Mouse (Mus musculus) liver, embryonic 14.5 days (tissue): ENCODE data around the gene Poldip2. TPM values are rescaled to one million over a fixed set of nuclear protein-coding genes. Genes with fewer than 3 reads are reported as not detected.
"Not testable (repeated sequence)": the region's sequence is repeated elsewhere in the genome, so short reads cannot be mapped to it uniquely, and the experiment has no call there.

ENCODE experiments used
- ATAC-seq: fragments of 200-750 bp; cut with Nextera tagmentation; 2 replicates; pipeline ENCODE4 v1.8.0; 2017; ENCODE audit warnings: moderate number of reproducible peaks, mild to moderate bottlenecking, moderate library complexity; ENCODE audit not compliant: insufficient read depth
- DNase-seq, 3 experiments: peaks; one replicate each; pipeline ENCODE4 v3.0.0-alpha.2; 2012 to 2013; ENCODE audit warnings: low read depth in 3 of 3, low spot score in 3 of 3
- H3K27ac ChIP-seq: fragments of 300-500 bp; sonication (generic); 2 replicates; pipeline ENCODE4 v1.5.1; 2014; ENCODE audit warnings: moderate library complexity, mild to moderate bottlenecking, control low read depth, inconsistent platforms
- H3K27me3 ChIP-seq: fragments of 300-500 bp; sonication (generic); 2 replicates; pipeline ENCODE4 v1.6.1; 2014; ENCODE audit warnings: mild to moderate bottlenecking, low read length, moderate library complexity; ENCODE audit not compliant: control insufficient read depth, insufficient read depth
- H3K36me3 ChIP-seq: fragments of 300-500 bp; sonication (generic); replicated peaks from 2 replicates; pipeline ENCODE4 v1.6.1; 2014; ENCODE audit warnings: low read depth; ENCODE audit not compliant: control insufficient read depth, insufficient read depth
- H3K4me1 ChIP-seq, 2 experiments: fragments of 200-500 bp in 1 of 2; fragments of 300-500 bp in 1 of 2; sonication (generic) in 1 of 2; replicated peaks; 2 replicates each; pipeline ENCODE4 v1.6.1; 2012 to 2014; ENCODE audit warnings: antibody characterized with exemption in 1 of 2, inconsistent platforms in 1 of 2, low read length in 1 of 2; ENCODE audit not compliant: control insufficient read depth in 2 of 2, insufficient read depth in 2 of 2
- H3K4me2 ChIP-seq: fragments of 300-500 bp; sonication (generic); 2 replicates; pipeline ENCODE4 v1.6.1; 2014; ENCODE audit warnings: low read depth, mild to moderate bottlenecking, control low read depth, moderate library complexity
- H3K4me3 ChIP-seq, 2 experiments: fragments of 200-500 bp in 1 of 2; fragments of 300-500 bp in 1 of 2; sonication (generic) in 1 of 2; 2 replicates each; pipeline ENCODE4 v1.5.1; 2012 to 2014; ENCODE audit warnings: low read depth in 2 of 2, low read length in 2 of 2, mild to moderate bottlenecking in 2 of 2, control low read depth in 1 of 2, inconsistent platforms in 1 of 2, moderate library complexity in 1 of 2; ENCODE audit not compliant: insufficient read depth in 1 of 2
- H3K9ac ChIP-seq: fragments of 300-500 bp; sonication (generic); replicated peaks from 2 replicates; pipeline ENCODE4 v1.6.1; 2014; ENCODE audit warnings: mild to moderate bottlenecking, control low read depth, moderate library complexity
- H3K9me3 ChIP-seq: fragments of 300-500 bp; sonication (generic); 2 replicates; pipeline ENCODE4 v1.6.1; 2016; ENCODE audit warnings: low read length, mixed read lengths; ENCODE audit not compliant: control insufficient read depth
- CTCF ChIP-seq: IDR thresholded peaks from 2 replicates; pipeline ENCODE4 v1.5.1; 2016; ENCODE audit warnings: antibody characterized with exemption, low read depth, control low read depth
- EP300 ChIP-seq: IDR thresholded peaks from 2 replicates; pipeline ENCODE4 v1.6.1; 2016; ENCODE audit warnings: antibody characterized with exemption, low read depth
- WGBS: fragments of 180-500 bp; shearing (Covaris S2); extraction: QIAGEN DNeasy Blood & Tissue Kit; methylation state at CpG from one replicate; pipeline ENCODE4 v1.1.7; 2014; ENCODE audit not compliant: insufficient replicate concordance; 5-methylcytosine and 5-hydroxymethylcytosine counted together
- polyA plus RNA-seq, 2 experiments: library from polyadenylated mRNA; depleted of rRNA in 1 of 2; stranded (reverse) in 1 of 2; unstranded in 1 of 2; fragments of >200 nt; fragmentation: Nextera tagmentation in 1 of 2; extraction: Ambion mirVana in 1 of 2; gene quantifications; 2 replicates each; pipeline versions ENCODE4 v1.2.1 to v1.2.3; 2012 to 2014

Poldip2 gene
- polyA plus RNA-seq, 2 experiments = 28.2 to 57.2 TPM

GRCm38 (mm10) chr11:78524838-78525237 lies 12.8 kb downstream of the Poldip2 start:
- H3K4me1 ChIP-seq = no peaks in the 10 kb centered on the region
- DNase-seq (no peak), ATAC-seq (no peak)
- no peak overlapping the region for H3K9ac ChIP-seq
- H3K27me3 ChIP-seq = no peaks in the 10 kb centered on the region
- no peak overlapping the region for H3K4me3 ChIP-seq
- TF ChIP-seq EP300 (no peak), CTCF (no peak)
- H3K4me2 ChIP-seq = no peak overlapping the region
- no peak overlapping the region for H3K27ac ChIP-seq
- 66% methylated on average over 2 of the region's 2 CpGs for WGBS
- H3K9me3 ChIP-seq = no peaks in the 10 kb centered on the region
- H3K36me3 ChIP-seq = peaks cover 23% of the 10 kb centered on the region

GRCm38 (mm10) chr11:78528714-78529113 lies 16.7 kb downstream of the Poldip2 start:
- ATAC-seq (no peak), DNase-seq (no peak)
- Histone ChIP-seq H3K27me3 (no peaks in the 10 kb centered on the region), H3K9ac (no peak overlapping the region), H3K36me3 (no peaks in the 10 kb centered on the region; the same call in 1 of the 2 replicates), H3K9me3 (no peaks in the 10 kb centered on the region), H3K4me2 (no peak overlapping the region), H3K4me1 (no peaks in the 10 kb centered on the region), H3K4me3 (no peak overlapping the region), H3K27ac (no peak overlapping the region)
- TF ChIP-seq CTCF (no peak), EP300 (no peak)
- 78% methylated on average over 9 of the region's 9 CpGs for WGBS

GRCm38 (mm10) chr11:78530001-78530400 lies 18.0 kb downstream of the Poldip2 start:
- TF ChIP-seq EP300 (no peak), CTCF (no peak)
- no peak overlapping the region for H3K27ac ChIP-seq
- ATAC-seq = no peak

GRCm38 (mm10) chr11:78531046-78531445 lies 19.1 kb downstream of the Poldip2 start:
- DNase-seq (no peak), ATAC-seq (no peak)
- WGBS = 53% methylated on average over 6 of the region's 6 CpGs
- Histone ChIP-seq H3K9me3 (no peaks in the 10 kb centered on the region), H3K27ac (no peak overlapping the region), H3K4me1 (peaks cover 7 to 10% of the 10 kb centered on the region in 2 experiments), H3K4me2 (no peak overlapping the region), H3K4me3 (no peak overlapping the region), H3K27me3 (no peaks in the 10 kb centered on the region), H3K9ac (no peak overlapping the region), H3K36me3 (no peaks in the 10 kb centered on the region)
- TF ChIP-seq EP300 = no peak
- TF ChIP-seq CTCF = no peak

More at GRCm38 (mm10) chr11:78530001-78530400, 18.0 kb downstream of the Poldip2 start:
- Histone ChIP-seq H3K4me2 (no peak overlapping the region), H3K36me3 (no peaks in the 10 kb centered on the region), H3K4me1 (peaks cover 2 to 4% of the 10 kb centered on the region in 2 experiments), H3K4me3 (no peak overlapping the region), H3K9me3 (no peaks in the 10 kb centered on the region), H3K27me3 (no peaks in the 10 kb centered on the region), H3K9ac (no peak overlapping the region)
- WGBS = 76% methylated on average over 12 of the region's 12 CpGs
- DNase-seq = no peak

- not testable (repeated sequence) for H3K27me3 ChIP-seq, H3K36me3 ChIP-seq, H3K27ac ChIP-seq, H3K4me2 ChIP-seq, H3K9ac ChIP-seq, ATAC-seq, H3K4me1 ChIP-seq, H3K4me3 ChIP-seq, H3K9me3 ChIP-seq, DNase-seq
- WGBS = 69% methylated on average over 10 of the region's 10 CpGs
Observed at GRCm38 (mm10) chr11:78531515-78531914, 19.5 kb downstream of the Poldip2 start.
